Mouse (Mus musculus) heart, adult 2 months (tissue): ENCODE data around the gene Vps41. TPM values are rescaled to one million over a fixed set of nuclear protein-coding genes. Genes with fewer than 3 reads are reported as not detected.

ENCODE experiments used
- DNase-seq, 2 experiments: peaks; one replicate each; pipeline ENCODE4 v3.0.0; 2021
- H3K27ac ChIP-seq: fragments of 200-600 bp; 2 replicates; pipeline ENCODE4 v1.8.1; 2022
- H3K27me3 ChIP-seq: fragments of 200-500 bp; 2 replicates; pipeline ENCODE4 v1.6.1; 2012; ENCODE audit warnings: mild to moderate bottlenecking, low read length, inconsistent platforms, mixed read lengths; ENCODE audit not compliant: control insufficient read depth, insufficient read depth
- H3K36me3 ChIP-seq: fragments of 200-500 bp; 2 replicates; pipeline ENCODE4 v1.6.1; 2012; ENCODE audit warnings: low read length, inconsistent platforms; ENCODE audit not compliant: control insufficient read depth, insufficient read depth
- H3K4me1 ChIP-seq: fragments of 200-500 bp; 2 replicates; pipeline ENCODE4 v1.6.1; 2011; ENCODE audit warnings: low read length; ENCODE audit not compliant: control insufficient read depth, insufficient read depth
- H3K4me3 ChIP-seq: fragments of 200-600 bp; 2 replicates; pipeline ENCODE4 v1.8.1; 2022
- H3K79me2 ChIP-seq: fragments of 200-500 bp; replicated peaks from 2 replicates; pipeline ENCODE4 v1.6.1; 2012; ENCODE audit warnings: mild to moderate bottlenecking, inconsistent platforms, low read length, moderate library complexity, mixed read lengths; ENCODE audit not compliant: control insufficient read depth, insufficient read depth
- H3K9ac ChIP-seq: fragments of 200-500 bp; 2 replicates; pipeline ENCODE4 v1.6.1; 2012; ENCODE audit warnings: low read depth, mild to moderate bottlenecking, control low read depth, inconsistent platforms, low read length, mixed read lengths
- CTCF ChIP-seq: fragments of 200-600 bp; IDR thresholded peaks from 2 replicates; pipeline ENCODE4 v1.8.1; 2022; ENCODE audit warnings: antibody characterized with exemption, mild to moderate bottlenecking, moderate library complexity
- EP300 ChIP-seq: fragments of 200-500 bp; IDR thresholded peaks from 2 replicates; pipeline ENCODE4 v1.6.1; 2011; ENCODE audit warnings: low read depth, low read length, control low read depth; ENCODE audit not compliant: insufficient read depth
- POLR2A ChIP-seq: fragments of 200-500 bp; IDR thresholded peaks from 2 replicates; pipeline ENCODE4 v1.6.1; 2011; ENCODE audit warnings: mild to moderate bottlenecking, low read depth, low read length, control low read depth; ENCODE audit not compliant: insufficient read depth
- WGBS: fragments of 180-500 bp; shearing (Covaris S2); methylation state at CpG from one replicate; pipeline ENCODE4 v1.1.7; 2018; 5-methylcytosine and 5-hydroxymethylcytosine counted together
- intact Hi-C: fragments of 180-260 bp; cut with DNase I; formaldehyde crosslinking; loops from one replicate; pipeline ENCODE4 v1.15.1; 2025
- polyA plus RNA-seq: library from polyadenylated mRNA; depleted of rRNA; stranded (reverse); fragments of >200 nt; gene quantifications from 2 replicates; pipeline ENCODE4 v1.2.3, GENCODE M21; 2012; rRNA removed
- total RNA-seq, 2 experiments: library from RNA; stranded (reverse); gene quantifications; 2 replicates each; pipeline ENCODE4 v1.2.3; 2021

The Vps41 gene
- total and polyA plus RNA-seq, 3 experiments, result 13.9 to 31.3 (median 28.2) TPM

GRCm38 (mm10) chr13:18896789-18897188, 179.7 kb downstream of the Vps41 start:
- intact Hi-C loops, result no loop called here
- TF ChIP-seq EP300 (0 out of 2 replicates have a peak, but pooled peaks have one; percentile 29), CTCF (no peak)
- peak in 1 of 2 experiments; percentile 41 for DNase-seq

DNA sequence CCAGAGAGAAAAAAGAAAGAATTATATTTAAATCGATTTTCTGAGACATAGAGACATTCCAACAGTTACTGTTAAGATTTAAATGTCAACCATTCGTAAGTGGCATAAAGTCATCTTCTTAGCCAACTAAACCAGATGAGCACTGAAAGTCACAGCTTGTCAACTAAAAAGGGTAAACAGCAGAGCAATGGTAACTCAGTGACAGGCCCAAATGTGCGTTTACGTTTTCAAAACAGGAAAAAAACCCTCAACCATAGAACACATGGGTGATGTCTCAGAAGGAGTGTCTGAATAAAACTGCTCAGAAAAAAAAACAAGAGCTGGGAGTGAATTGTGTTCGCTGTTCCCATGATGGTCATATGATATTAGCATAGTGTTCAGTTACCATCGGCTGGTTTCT, 186.5 kb downstream of the Vps41 start:
- TF ChIP-seq CTCF (no peak), POLR2A (no peak), EP300 (no peak)
- Histone ChIP-seq H3K27me3 (no peaks in the 10 kb centered on the region), H3K27ac (no peak overlapping the region), H3K4me3 (no peak overlapping the region), H3K4me1 (no peaks in the 10 kb centered on the region), H3K79me2 (no peaks in the 10 kb centered on the region), H3K9ac (no peak overlapping the region), H3K36me3 (no peaks in the 10 kb centered on the region)
- DNase-seq, result no peak
- 84% methylated on average over 6 of the region's 6 CpGs for WGBS
- intact Hi-C loops, result no loop called here

More at GRCm38 (mm10) chr13:18896789-18897188, 179.7 kb downstream of the Vps41 start:
- Histone ChIP-seq H3K4me3 (no peak overlapping the region), H3K36me3 (no peaks in the 10 kb centered on the region), H3K27me3 (no peaks in the 10 kb centered on the region), H3K9ac (no peak overlapping the region), H3K27ac (no peak overlapping the region), H3K79me2 (no peaks in the 10 kb centered on the region), H3K4me1 (no peaks in the 10 kb centered on the region)
- WGBS, result 46% methylated on average over 3 of the region's 3 CpGs

DNA sequence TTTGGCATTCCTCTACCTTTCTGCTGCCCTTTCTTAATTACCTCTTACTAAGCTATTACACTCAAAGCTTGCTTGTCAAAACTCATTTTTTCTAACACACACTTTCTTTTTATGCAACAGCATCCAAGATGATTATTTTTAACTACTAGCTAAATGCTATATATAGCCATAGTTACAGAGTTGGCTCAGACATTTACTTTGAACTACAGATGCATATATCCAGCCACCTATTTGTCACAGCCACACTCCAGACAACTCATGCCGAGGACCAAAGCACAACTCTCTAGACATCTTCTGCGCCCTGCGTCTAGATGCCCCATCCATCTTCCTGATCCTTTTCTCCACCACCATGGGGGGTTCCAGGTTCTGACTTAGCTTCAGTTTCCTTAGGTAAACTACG, 197.7 kb downstream of the Vps41 start:
- intact Hi-C loops, result no loop called here
- Histone ChIP-seq H3K79me2 (no peaks in the 10 kb centered on the region), H3K27me3 (no peaks in the 10 kb centered on the region), H3K4me1 (no peaks in the 10 kb centered on the region), H3K9ac (no peak overlapping the region), H3K36me3 (no peaks in the 10 kb centered on the region), H3K4me3 (no peak overlapping the region), H3K27ac (no peak overlapping the region)
- 78% methylated on average over 4 of the region's 4 CpGs for whole genome bisulfite sequencing
- TF ChIP-seq CTCF, result no peak
- TF ChIP-seq POLR2A, result no peak
- no peak for TF ChIP-seq EP300
- no peak for DNase-seq

Other genes starting within 250 kb of the Vps41 start
- gene Amph, start 230.9 kb downstream of the Vps41 start, total RNA-seq, result 1 to 10 TPM in 1 of 2 experiments, under 1 TPM in 1; 0.94 to 1.3 TPM
- 1.1 and 1.3 TPM in 2 replicates for gene Amph, start 230.9 kb downstream of the Vps41 start, polyA plus RNA-seq